ENCODE assay signal across 8 mouse cellular contexts in the genomic region with DNA sequence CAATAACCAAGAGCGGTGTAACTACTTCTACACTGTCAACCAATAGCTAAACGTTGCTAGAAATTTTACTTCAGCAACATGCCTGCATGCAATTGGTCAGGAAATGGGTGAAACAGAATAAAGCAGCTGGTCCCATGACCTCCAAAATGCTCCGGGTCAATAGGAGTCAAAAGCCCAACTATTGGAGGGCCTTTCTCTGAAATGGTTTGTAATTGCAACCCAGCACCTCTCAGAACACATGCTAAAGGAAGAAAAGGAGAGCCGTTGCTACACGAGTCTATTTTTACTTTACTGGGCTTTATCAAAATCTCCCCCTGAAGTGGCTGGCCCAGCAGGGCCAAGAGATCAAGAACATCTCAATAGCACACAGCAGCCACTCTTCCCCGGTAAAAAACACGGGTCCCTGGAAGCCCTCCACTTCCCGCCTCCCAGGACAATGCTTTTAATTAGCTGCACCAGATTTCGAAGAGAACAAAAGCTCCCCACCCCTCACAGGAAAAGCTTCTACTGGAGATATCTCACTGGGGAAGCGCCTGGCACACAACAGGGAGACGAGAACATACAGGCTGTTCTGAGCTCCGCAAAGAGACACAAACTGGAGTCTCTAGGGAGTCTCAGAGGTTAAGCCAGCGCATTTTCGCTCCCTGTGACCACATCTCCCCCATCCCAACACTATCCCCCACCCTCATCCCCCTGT. TPM values are rescaled to one million over a fixed set of nuclear protein-coding genes. Genes with fewer than 3 reads are reported as not detected.
A peak's percentile ranks its signal among the peaks of the same experiment; 100 is the strongest.
DNase-seq lines count a peak whose midpoint lies in the region; ATAC-seq and TF ChIP-seq lines count a peak whose summit lies in the region.

No protein-coding gene starts in this region.

- TF ChIP-seq CTCF in MEL (IDR thresholded peaks at IDR 0.05 in 2 of 3, conservative IDR thresholded peaks at IDR 0.05 in 1 of 3; ENCODE audit: control insufficient read depth in 1 of 3, insufficient read depth in 1 of 3, low read depth in 2 of 3, low read length in 3 of 3, poor library complexity in 1 of 3, severe bottlenecking in 1 of 3), result no peak
- no peak for TF ChIP-seq CTCF in kidney, postnatal 0 days (IDR thresholded peaks at IDR 0.05; ENCODE audit: low read depth)
- TF ChIP-seq CTCF in lung, embryonic 14.5 days (IDR thresholded peaks at IDR 0.05; ENCODE audit: low read depth), result no peak

- ATAC-seq in heart, embryonic 14.5 days (ENCODE audit: insufficient number of reproducible peaks, insufficient read depth, low FRiP score, low read depth), result peak; percentile 67
- no peak for ATAC-seq in kidney, postnatal 0 days (replicated peaks; ENCODE audit: low FRiP score, low read depth)
- peak; percentile 33; the same call in 1 of the 2 replicates for ATAC-seq in lung, embryonic 14.5 days (ENCODE audit: insufficient read depth)
- ATAC-seq in erythroid progenitor cell, adult 5-6 weeks (replicated peaks; ENCODE audit: low FRiP score, poor library complexity, severe bottlenecking), result no peak

- DNase-seq in MEL (ENCODE audit: low read depth, low spot score), result peak; percentile 64
- peak; percentile 39 for DNase-seq in embryonic facial prominence, embryonic 10.5 days (ENCODE audit: low spot score)
- DNase-seq in kidney, postnatal 0 days (ENCODE audit: low spot score), result peak; percentile 49
- peak; percentile 37 for DNase-seq in lung, embryonic 14.5 days
- peak; percentile 69 for DNase-seq in retina, postnatal 1 day
- DNase-seq in urinary bladder, adult 2 months (ENCODE audit: low spot score), result no peak

- H3K9ac ChIP-seq in MEL (ENCODE audit: control insufficient read depth, low read depth, low read length, poor library complexity, severe bottlenecking), result peak overlapping the region; percentile 68
- peak overlapping the region; percentile 69 for H3K9ac ChIP-seq in heart, embryonic 14.5 days (ENCODE audit: low read length)
- H3K9ac ChIP-seq in kidney, postnatal 0 days (ENCODE audit: low read depth, low read length), result no peak overlapping the region
- 0 out of 2 replicates have a peak overlapping the region, but pooled peaks have one; percentile 20 for H3K9ac ChIP-seq in lung, embryonic 14.5 days

- H3K4me1 ChIP-seq in MEL (ENCODE audit: control insufficient read depth in 1 of 2, insufficient read depth in 2 of 2, low read length in 2 of 2), result peaks cover 2 to 18% of the 10 kb centered on the region in 2 experiments; a peak in 3 of 4 replicates
- peaks cover 59% of the 10 kb centered on the region for H3K4me1 ChIP-seq in embryonic facial prominence, embryonic 10.5 days
- H3K4me1 ChIP-seq in heart, embryonic 14.5 days (ENCODE audit: control insufficient read depth in 2 of 2, insufficient read depth in 2 of 2, low read length in 2 of 2), result peaks cover 32 to 51% of the 10 kb centered on the region in 2 experiments
- 0 out of 2 replicates have a peak, but pooled peaks cover 3% of the 10 kb centered on the region for H3K4me1 ChIP-seq in kidney, postnatal 0 days (replicated peaks; ENCODE audit: insufficient read depth, low read length)
- H3K4me1 ChIP-seq in lung, embryonic 14.5 days (ENCODE audit: insufficient read depth), result no peaks in the 10 kb centered on the region

- peak in 1 of 2 experiments; percentile 43; a peak in 1 of 4 replicates for TF ChIP-seq EP300 in MEL (IDR thresholded peaks at IDR 0.05; ENCODE audit: low read depth in 1 of 2, low read length in 2 of 2)

- H3K4me2 ChIP-seq in heart, embryonic 14.5 days (ENCODE audit: low read length), result peak overlapping the region; percentile 66
- H3K4me2 ChIP-seq in kidney, postnatal 0 days (ENCODE audit: low read length), result peak overlapping the region; percentile 19; the same call in 1 of the 2 replicates
- peak overlapping the region; percentile 35; the same call in 1 of the 2 replicates for H3K4me2 ChIP-seq in lung, embryonic 14.5 days

- no peak for TF ChIP-seq RAD21 in MEL (IDR thresholded peaks at IDR 0.05; ENCODE audit: low read depth, low read length)

- no peaks in the 10 kb centered on the region for H3K27me3 ChIP-seq in MEL (ENCODE audit: control insufficient read depth in 1 of 2, insufficient read depth in 2 of 2, low read length in 2 of 2)
- H3K27me3 ChIP-seq in embryonic facial prominence, embryonic 10.5 days (replicated peaks; ENCODE audit: low read depth, poor library complexity, severe bottlenecking), result peaks cover 34% of the 10 kb centered on the region
- no peaks in the 10 kb centered on the region for H3K27me3 ChIP-seq in heart, embryonic 14.5 days (ENCODE audit: control insufficient read depth, insufficient read depth, low read length)
- no peaks in the 10 kb centered on the region for H3K27me3 ChIP-seq in kidney, postnatal 0 days (ENCODE audit: insufficient read depth, low read length)
- H3K27me3 ChIP-seq in lung, embryonic 14.5 days (ENCODE audit: insufficient read depth, low read length), result no peaks in the 10 kb centered on the region

- no peaks in the 10 kb centered on the region; the same call in 1 of the 2 replicates for H3K79me2 ChIP-seq in MEL (ENCODE audit: control insufficient read depth, insufficient read depth, low read length, poor library complexity)

- no peaks in the 10 kb centered on the region for H3K9me3 ChIP-seq in MEL (replicated peaks; ENCODE audit: insufficient read depth, low read length)
- no peaks in the 10 kb centered on the region for H3K9me3 ChIP-seq in embryonic facial prominence, embryonic 10.5 days
- no peaks in the 10 kb centered on the region for H3K9me3 ChIP-seq in heart, embryonic 14.5 days (ENCODE audit: control insufficient read depth, low read length)
- no peaks in the 10 kb centered on the region for H3K9me3 ChIP-seq in kidney, postnatal 0 days (replicated peaks; ENCODE audit: low read length)
- no peaks in the 10 kb centered on the region for H3K9me3 ChIP-seq in lung, embryonic 14.5 days (ENCODE audit: low read depth, low read length)

- H3K4me3 ChIP-seq in MEL (ENCODE audit: control insufficient read depth in 1 of 2, insufficient read depth in 1 of 2, low read depth in 2 of 2, low read length in 2 of 2), result peak overlapping the region; percentile 65 to 86
- peak overlapping the region; percentile 36; the same call in 1 of the 2 replicates for H3K4me3 ChIP-seq in embryonic facial prominence, embryonic 10.5 days
- peak overlapping the region in 1 of 2 experiments; percentile 14; a peak in 2 of 4 replicates for H3K4me3 ChIP-seq in heart, embryonic 14.5 days (ENCODE audit: control insufficient read depth in 1 of 2, insufficient read depth in 1 of 2, low read depth in 1 of 2, low read length in 2 of 2)
- H3K4me3 ChIP-seq in kidney, postnatal 0 days (replicated peaks; ENCODE audit: low read depth, low read length), result no peak overlapping the region
- no peak overlapping the region for H3K4me3 ChIP-seq in lung, embryonic 14.5 days (ENCODE audit: low read depth, low read length)

- peaks cover 0 to 10% of the 10 kb centered on the region in 2 experiments; a peak in 2 of 4 replicates for H3K36me3 ChIP-seq in MEL (ENCODE audit: control insufficient read depth in 1 of 2, insufficient read depth in 2 of 2, low read length in 2 of 2)
- H3K36me3 ChIP-seq in embryonic facial prominence, embryonic 10.5 days (replicated peaks), result no peaks in the 10 kb centered on the region
- no peaks in the 10 kb centered on the region for H3K36me3 ChIP-seq in heart, embryonic 14.5 days (ENCODE audit: control insufficient read depth, insufficient read depth, low read length)
- no peaks in the 10 kb centered on the region for H3K36me3 ChIP-seq in kidney, postnatal 0 days (ENCODE audit: insufficient read depth, low read length)
- H3K36me3 ChIP-seq in lung, embryonic 14.5 days (ENCODE audit: insufficient read depth), result no peaks in the 10 kb centered on the region

- TF ChIP-seq POLR2A in MEL (IDR thresholded peaks at IDR 0.05; ENCODE audit: control insufficient read depth in 1 of 2, insufficient read depth in 1 of 2, low read depth in 1 of 2, low read length in 2 of 2, poor library complexity in 1 of 2), result peak in 1 of 2 experiments; percentile 44; a peak in 1 of 4 replicates

- 11% methylated on average over 14 of the region's 14 CpGs for WGBS in embryonic facial prominence, embryonic 10.5 days
- WGBS in heart, embryonic 14.5 days, result 10% methylated on average over 14 of the region's 14 CpGs
- 34% methylated on average over 14 of the region's 14 CpGs for WGBS in kidney, postnatal 0 days
- 29% methylated on average over 14 of the region's 14 CpGs for WGBS in lung, embryonic 14.5 days

- H3K27ac ChIP-seq in MEL (ENCODE audit: control insufficient read depth, low read depth, low read length), result peak overlapping the region; percentile 73
- H3K27ac ChIP-seq in embryonic facial prominence, embryonic 10.5 days (replicated peaks), result peak overlapping the region; percentile 81
- peak overlapping the region; percentile 96 to 98 for H3K27ac ChIP-seq in heart, embryonic 14.5 days (replicated peaks in 1 of 2; ENCODE audit: control insufficient read depth in 1 of 2, insufficient read depth in 1 of 2, low read depth in 2 of 2, low read length in 2 of 2)
- peak overlapping the region; percentile 70 for H3K27ac ChIP-seq in kidney, postnatal 0 days
- H3K27ac ChIP-seq in lung, embryonic 14.5 days (ENCODE audit: low read depth), result peak overlapping the region; percentile 66; the same call in 1 of the 2 replicates

RNA-seq across cellular contexts. Expression of a gene that starts 15.2 kb away (rescaled TPM):
- total RNA-seq in MEL (2012; rRNA removed), result 0.12 TPM in 1 of 2 replicates, not detected in the other
- under 1 TPM in 1 of 2 experiments, not detected in 1; 0.04 TPM for polyA plus RNA-seq in MEL (2012; ENCODE audit: insufficient read depth in 1 of 2, insufficient read length in 2 of 2, low read depth in 1 of 2, low replicate concordance in 2 of 2, missing spikeins in 1 of 2)
- polyA plus RNA-seq in embryonic facial prominence, embryonic 10.5 days (2016; fragmentation: Nextera tagmentation; extraction: Ambion mirVana), result 5.4 and 8.1 TPM in 2 replicates
- polyA plus RNA-seq in heart, embryonic 14.5 days (2014; fragmentation: Nextera tagmentation; extraction: Ambion mirVana), result 37.9 and 39.2 TPM in 2 replicates
- polyA plus RNA-seq in kidney, postnatal 0 days (2015; fragmentation: Nextera tagmentation; extraction: Ambion mirVana), result 46.9 and 58.5 TPM in 2 replicates
- polyA plus RNA-seq in lung, embryonic 14.5 days (2014; fragmentation: Nextera tagmentation; extraction: Ambion mirVana), result 10.8 and 14.4 TPM in 2 replicates
- 27.7 and 29.0 TPM in 2 replicates for polyA plus RNA-seq in urinary bladder, adult 2 months (2012; rRNA removed)
- total RNA-seq in erythroid progenitor cell, adult 5-6 weeks (2015; ENCODE audit: low replicate concordance), result 5.0 and 9.2 TPM in 2 replicates
- 4.7 TPM in 1 of 2 replicates, not detected in the other for total RNA-seq in erythroid progenitor cell, adult 5-6 weeks (2017; ENCODE audit: low replicate concordance)

RNA-seq across cellular contexts. Expression of a gene that starts 30.8 kb away (rescaled TPM):
- 1.5 and 1.9 TPM in 2 replicates for total RNA-seq in MEL (2012; rRNA removed)
- 1 to 10 TPM in 1 of 2 experiments, not detected in 1; 3.2 TPM for polyA plus RNA-seq in MEL (2012; ENCODE audit: insufficient read depth in 1 of 2, insufficient read length in 2 of 2, low read depth in 1 of 2, low replicate concordance in 2 of 2, missing spikeins in 1 of 2)
- polyA plus RNA-seq in embryonic facial prominence, embryonic 10.5 days (2016; fragmentation: Nextera tagmentation; extraction: Ambion mirVana), result 8.0 and 9.0 TPM in 2 replicates
- polyA plus RNA-seq in heart, embryonic 14.5 days (2014; fragmentation: Nextera tagmentation; extraction: Ambion mirVana), result 24.8 and 26.6 TPM in 2 replicates
- polyA plus RNA-seq in kidney, postnatal 0 days (2015; fragmentation: Nextera tagmentation; extraction: Ambion mirVana), result 7.5 and 9.5 TPM in 2 replicates
- 10.3 TPM in 2 replicates for polyA plus RNA-seq in lung, embryonic 14.5 days (2014; fragmentation: Nextera tagmentation; extraction: Ambion mirVana)
- 6.1 and 8.6 TPM in 2 replicates for polyA plus RNA-seq in urinary bladder, adult 2 months (2012; rRNA removed)
- total RNA-seq in erythroid progenitor cell, adult 5-6 weeks (2015; ENCODE audit: low replicate concordance), result 0.36 TPM in 1 of 2 replicates, not detected in the other
- total RNA-seq in erythroid progenitor cell, adult 5-6 weeks (2017; ENCODE audit: low replicate concordance), result 0.26 and 0.76 TPM in 2 replicates

Comparison
In these comparisons a context has a peak if more than half of its experiments do, and no peak if none do; other contexts are left out.
1. H3K4me3 ChIP-seq: peak in MEL (2 of 2) and embryonic facial prominence, embryonic 10.5 days (single experiment); none in kidney, postnatal 0 days (single experiment) and lung, embryonic 14.5 days (single experiment).
2. ATAC-seq: peak in heart, embryonic 14.5 days (single experiment) and lung, embryonic 14.5 days (single experiment); none in kidney, postnatal 0 days (single experiment) and erythroid progenitor cell, adult 5-6 weeks (single experiment).
3. Peak in every context shown above with its lines, with median percentiles within 50 percentile points of each other: H3K27ac ChIP-seq and H3K4me2 ChIP-seq.